Mouse (Mus musculus) forebrain, embryonic 16.5 days (tissue): ENCODE data around the gene Hnrnph2. TPM values are rescaled to one million over a fixed set of nuclear protein-coding genes. Genes with fewer than 3 reads are reported as not detected.
A peak's percentile ranks its signal among the peaks of the same experiment; 100 is the strongest.

Source experiments
- ATAC-seq: fragments of 200-750 bp; cut with Nextera tagmentation; 2 replicates; pipeline ENCODE4 v1.8.0; 2017; ENCODE audit warnings: mild to moderate bottlenecking, moderate library complexity
- H3K27ac ChIP-seq: fragments of 300-500 bp; sonication (generic); 2 replicates; pipeline ENCODE4 v1.5.1; 2014; ENCODE audit warnings: low read length, control low read depth
- H3K27me3 ChIP-seq: fragments of 300-500 bp; sonication (generic); replicated peaks from 2 replicates; pipeline ENCODE4 v1.6.1; 2014; ENCODE audit warnings: low read length; ENCODE audit not compliant: control insufficient read depth, insufficient read depth
- H3K36me3 ChIP-seq: fragments of 300-500 bp; sonication (generic); 2 replicates; pipeline ENCODE4 v1.6.1; 2014; ENCODE audit not compliant: control insufficient read depth, insufficient read depth
- H3K4me1 ChIP-seq: fragments of 300-500 bp; sonication (generic); replicated peaks from 2 replicates; pipeline ENCODE4 v1.6.1; 2014; ENCODE audit warnings: low read length; ENCODE audit not compliant: control insufficient read depth, insufficient read depth
- H3K4me2 ChIP-seq: fragments of 300-500 bp; sonication (generic); 2 replicates; pipeline ENCODE4 v1.6.1; 2014; ENCODE audit warnings: mild to moderate bottlenecking, low read length, control low read depth
- H3K4me3 ChIP-seq: fragments of 300-500 bp; sonication (generic); replicated peaks from 2 replicates; pipeline ENCODE4 v1.5.1; 2014; ENCODE audit warnings: mild to moderate bottlenecking, low read length, control low read depth
- H3K9ac ChIP-seq: fragments of 300-500 bp; sonication (generic); replicated peaks from 2 replicates; pipeline ENCODE4 v1.6.1; 2014; ENCODE audit warnings: low read depth, low read length, control low read depth
- H3K9me3 ChIP-seq: fragments of 300-500 bp; sonication (generic); 2 replicates; pipeline ENCODE4 v1.6.1; 2016; ENCODE audit warnings: low read length; ENCODE audit not compliant: control insufficient read depth
- WGBS: fragments of 180-500 bp; shearing (Covaris S2); extraction: QIAGEN DNeasy Blood & Tissue Kit; methylation state at CpG from one replicate; pipeline ENCODE4 v1.1.7; 2014; 5-methylcytosine and 5-hydroxymethylcytosine counted together
- polyA plus RNA-seq: library from polyadenylated mRNA; unstranded; fragments of >200 nt; fragmentation: Nextera tagmentation; extraction: Ambion mirVana; gene quantifications from 2 replicates; pipeline ENCODE4 v1.2.1, GENCODE M21; 2015

Hnrnph2 gene
- polyA plus RNA-seq, 1 experiment from 2014 or later: 177 TPM

GRCm38 (mm10) chrX:134632710-134633109 is 31.7 kb downstream of the Hnrnph2 start:
- H3K36me3 ChIP-seq: no peaks in the 10 kb centered on the region
- ATAC-seq: no peak
- no peaks in the 10 kb centered on the region for H3K9me3 ChIP-seq
- no peak overlapping the region for H3K27ac ChIP-seq
- no peak overlapping the region for H3K4me3 ChIP-seq
- H3K4me1 ChIP-seq: no peaks in the 10 kb centered on the region
- WGBS: 92% methylated on average over 5 of the region's 5 CpGs
- no peak overlapping the region for H3K4me2 ChIP-seq
- no peak overlapping the region for H3K9ac ChIP-seq
- no peaks in the 10 kb centered on the region for H3K27me3 ChIP-seq

- H3K4me3 ChIP-seq: no peak overlapping the region
- no peaks in the 10 kb centered on the region for H3K4me1 ChIP-seq
- H3K9ac ChIP-seq: no peak overlapping the region
- H3K27ac ChIP-seq: no peak overlapping the region
- ATAC-seq: no peak
- WGBS: 47% methylated on average over 3 of the region's 3 CpGs
- H3K36me3 ChIP-seq: no peaks in the 10 kb centered on the region
- H3K4me2 ChIP-seq: no peak overlapping the region
- H3K9me3 ChIP-seq: no peaks in the 10 kb centered on the region
- no peaks in the 10 kb centered on the region for H3K27me3 ChIP-seq
Measured at GRCm38 (mm10) chrX:134635111-134635510, 34.1 kb downstream of the Hnrnph2 start.

- no peak for ATAC-seq
- H3K27me3 ChIP-seq: no peaks in the 10 kb centered on the region
- WGBS: 85% methylated on average over 3 of the region's 3 CpGs
Measured at GRCm38 (mm10) chrX:134635860-134636259, 34.9 kb downstream of the Hnrnph2 start.

GRCm38 (mm10) chrX:134641000-134641760 is 40.2 kb downstream of the Hnrnph2 start:
- H3K9ac ChIP-seq: no peak overlapping the region
- no peak overlapping the region for H3K27ac ChIP-seq
- no peak overlapping the region for H3K4me3 ChIP-seq
- H3K4me2 ChIP-seq: no peak overlapping the region
- H3K27me3 ChIP-seq: no peaks in the 10 kb centered on the region
- no peak for ATAC-seq
- H3K36me3 ChIP-seq: no peaks in the 10 kb centered on the region
- 52% methylated on average over 10 of the region's 10 CpGs for WGBS
- H3K4me1 ChIP-seq: no peaks in the 10 kb centered on the region
- no peaks in the 10 kb centered on the region for H3K9me3 ChIP-seq

More at GRCm38 (mm10) chrX:134635860-134636259, 34.9 kb downstream of the Hnrnph2 start:
- Histone ChIP-seq H3K27ac (no peak overlapping the region), H3K9me3 (no peaks in the 10 kb centered on the region), H3K9ac (no peak overlapping the region), H3K36me3 (no peaks in the 10 kb centered on the region), H3K4me2 (no peak overlapping the region), H3K4me1 (no peaks in the 10 kb centered on the region), H3K4me3 (no peak overlapping the region)

DNA sequence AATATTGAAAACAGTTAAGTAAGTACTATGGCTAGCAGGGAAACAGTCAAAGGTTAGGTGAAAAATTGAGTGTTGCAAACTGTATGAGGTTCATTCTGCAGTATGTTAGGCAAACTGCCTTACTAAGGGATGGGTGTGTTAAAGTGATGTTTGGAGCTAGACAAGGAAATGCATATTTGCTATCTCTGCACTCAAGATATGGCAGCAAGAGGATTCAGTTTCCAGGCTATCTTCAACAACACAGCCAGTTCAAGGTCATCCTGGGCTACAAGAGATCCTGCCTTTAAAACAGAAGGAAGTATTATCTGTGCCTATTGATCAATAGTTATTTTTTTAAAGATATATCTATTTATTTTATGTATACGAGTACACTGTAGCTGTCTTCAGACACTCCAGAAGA is 45.4 kb downstream of the Hnrnph2 start:
- ATAC-seq: no peak
- Histone ChIP-seq H3K9ac (no peak overlapping the region), H3K27me3 (no peaks in the 10 kb centered on the region), H3K4me1 (no peaks in the 10 kb centered on the region), H3K27ac (no peak overlapping the region), H3K4me2 (no peak overlapping the region), H3K4me3 (no peak overlapping the region), H3K36me3 (no peaks in the 10 kb centered on the region), H3K9me3 (no peaks in the 10 kb centered on the region)
- WGBS: 80% methylated on average over 1 of the region's 1 CpGs

DNA sequence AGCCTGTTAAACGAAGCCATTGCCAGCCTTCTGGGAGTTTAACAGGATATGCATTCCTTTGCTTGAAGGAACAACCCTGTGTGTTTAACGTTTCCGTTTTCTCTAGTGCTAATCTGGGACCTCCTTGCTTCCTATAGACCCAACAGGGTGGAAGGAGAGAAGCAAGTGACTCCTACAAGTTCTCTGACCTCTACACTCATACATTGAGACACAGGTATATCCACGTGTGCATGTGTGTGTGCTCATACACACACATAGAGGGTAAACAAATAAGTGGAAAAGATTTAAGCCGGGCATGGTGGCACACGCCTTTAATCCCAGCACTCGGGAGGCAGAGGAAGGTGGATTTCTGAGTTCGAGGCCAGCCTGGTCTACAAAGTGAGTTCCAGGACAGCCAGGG is 46.4 kb downstream of the Hnrnph2 start:
- no peaks in the 10 kb centered on the region for H3K4me1 ChIP-seq
- 79% methylated on average over 8 of the region's 8 CpGs for WGBS
- H3K27ac ChIP-seq: no peak overlapping the region
- no peak overlapping the region for H3K9ac ChIP-seq
- H3K9me3 ChIP-seq: no peaks in the 10 kb centered on the region
- ATAC-seq: no peak
- H3K36me3 ChIP-seq: no peaks in the 10 kb centered on the region
- no peak overlapping the region for H3K4me2 ChIP-seq
- no peak overlapping the region for H3K4me3 ChIP-seq
- no peaks in the 10 kb centered on the region for H3K27me3 ChIP-seq

GRCm38 (mm10) chrX:134648031-134648692 is 47.2 kb downstream of the Hnrnph2 start:
- H3K4me2 ChIP-seq: peak overlapping the region; percentile 32; the same call in 1 of the 2 replicates
- 21% methylated on average over 11 of the region's 11 CpGs for WGBS
- no peaks in the 10 kb centered on the region for H3K4me1 ChIP-seq
- no peaks in the 10 kb centered on the region for H3K9me3 ChIP-seq
- H3K27me3 ChIP-seq: no peaks in the 10 kb centered on the region
- peak overlapping the region; percentile 16; the same call in 1 of the 2 replicates for H3K4me3 ChIP-seq
- H3K36me3 ChIP-seq: no peaks in the 10 kb centered on the region
- peak; percentile 85 for ATAC-seq
- H3K27ac ChIP-seq: no peak overlapping the region
- no peak overlapping the region for H3K9ac ChIP-seq

- Histone ChIP-seq H3K4me2 (no peak overlapping the region), H3K36me3 (no peaks in the 10 kb centered on the region), H3K4me3 (no peak overlapping the region), H3K9me3 (no peaks in the 10 kb centered on the region), H3K27ac (no peak overlapping the region), H3K27me3 (no peaks in the 10 kb centered on the region), H3K4me1 (no peaks in the 10 kb centered on the region), H3K9ac (no peak overlapping the region)
- no peak for ATAC-seq
- 79% methylated on average over 1 of the region's 1 CpGs for WGBS
Measured at GRCm38 (mm10) chrX:134652061-134652460, 51.1 kb downstream of the Hnrnph2 start.
